Mouse (Mus musculus) gastrocnemius, postnatal 10 days (tissue): ENCODE results near the gene Arhgap17. TPM values are rescaled to one million over a fixed set of nuclear protein-coding genes. Genes with fewer than 3 reads are reported as not detected.

Experiments used
- DNase-seq: peaks from one replicate; pipeline ENCODE4 v3.0.0; 2021; ENCODE audit warnings: mixed read lengths
- long read RNA-seq, 2 experiments: library from polyadenylated mRNA; stranded (forward); transcript quantifications; one replicate each; pipeline ENCODE4 v2.0.0; 2021
- total RNA-seq, 2 experiments: library from RNA; stranded (reverse); gene quantifications; 2 replicates each; pipeline ENCODE4 v1.2.3; 2021

Arhgap17 gene
- 10 to 100 TPM; 18.6 to 31.9 TPM for total RNA-seq
- long read RNA-seq, experiment 1, transcript Arhgap17-203 (21 exons, 3,372 nt), result major isoform, 5 of 15 reads
- long read RNA-seq, experiment 1, partial matches to known transcripts, result 3 of 15 reads
- long read RNA-seq, experiment 1, other reads (novel, unspliced or antisense), result 1 of 15 reads
- long read RNA-seq, experiment 2, partial matches to known transcripts, result 3 of 12 reads
- long read RNA-seq, experiment 2, other reads (novel, unspliced or antisense), result 2 of 12 reads

GRCm38 (mm10) chr7:123369759-123370481 is at the start of gene Arhgap17, which contains the start of gene Lcmt1:
Gene Arhgap17, minus strand, starts transcription at chr7:123369915.
Gene Lcmt1, plus strand, starts transcription at chr7:123369784.
- peak; percentile 97 for DNase-seq

GRCm38 (mm10) chr7:123417661-123418060 is 47.9 kb upstream of the Arhgap17 start:
- no peak for DNase-seq

- DNase-seq, result no peak
These were observed 47.1 kb upstream of the Arhgap17 start for GRCm38 (mm10) chr7:123416803-123417202.

- no peak for DNase-seq
These were observed 42.4 kb upstream of the Arhgap17 start for GRCm38 (mm10) chr7:123412143-123412542.

GRCm38 (mm10) chr7:123411109-123411508 is 41.4 kb upstream of the Arhgap17 start:
- DNase-seq, result no peak

- no peak for DNase-seq
These were observed 40.8 kb upstream of the Arhgap17 start for GRCm38 (mm10) chr7:123410502-123410901.

GRCm38 (mm10) chr7:123406988-123407387 is 37.3 kb upstream of the Arhgap17 start:
- no peak for DNase-seq

GRCm38 (mm10) chr7:123405619-123406018 is 35.9 kb upstream of the Arhgap17 start:
- DNase-seq, result no peak

GRCm38 (mm10) chr7:123404198-123404597 is 34.5 kb upstream of the Arhgap17 start:
- no peak for DNase-seq

GRCm38 (mm10) chr7:123401121-123401520 is 31.4 kb upstream of the Arhgap17 start:
- no peak for DNase-seq

- DNase-seq, result no peak
These were observed 29.6 kb upstream of the Arhgap17 start for GRCm38 (mm10) chr7:123399286-123399685.

GRCm38 (mm10) chr7:123398828-123399227 is 29.1 kb upstream of the Arhgap17 start:
- DNase-seq, result peak; percentile 38

GRCm38 (mm10) chr7:123397931-123398330 is 28.2 kb upstream of the Arhgap17 start:
- no peak for DNase-seq

- no peak for DNase-seq
These were observed 27.7 kb upstream of the Arhgap17 start for GRCm38 (mm10) chr7:123397369-123397768.

- no peak for DNase-seq
These were observed 27.2 kb upstream of the Arhgap17 start for GRCm38 (mm10) chr7:123396900-123397299.

- DNase-seq, result no peak
These were observed 24.6 kb upstream of the Arhgap17 start for GRCm38 (mm10) chr7:123394271-123394670.

GRCm38 (mm10) chr7:123389686-123390280 is 20.1 kb upstream of the Arhgap17 start:
- no peak for DNase-seq

- DNase-seq, result no peak
These were observed 16.1 kb upstream of the Arhgap17 start for GRCm38 (mm10) chr7:123385693-123386407.

GRCm38 (mm10) chr7:123377443-123378400 is 8.0 kb upstream of the Arhgap17 start:
- DNase-seq, result peak; percentile 86

GRCm38 (mm10) chr7:123371501-123371900 is 1.8 kb upstream of the Arhgap17 start:
- DNase-seq, result no peak

- DNase-seq, result no peak
These were observed 985 bp upstream of the Arhgap17 start for GRCm38 (mm10) chr7:123370700-123371099.
